Mouse (Mus musculus) granulocyte monocyte progenitor cell, adult 5-6 weeks (primary cell): ENCODE measurements around the gene P2ry14. TPM values are rescaled to one million over a fixed set of nuclear protein-coding genes. Genes with fewer than 3 reads are reported as not detected.
A peak's percentile ranks its signal among the peaks of the same experiment; 100 is the strongest.

Source experiments
- ATAC-seq: replicated peaks from 2 replicates; pipeline ENCODE4 v1.8.0; 2016; ENCODE audit warnings: mild to moderate bottlenecking, moderate TSS enrichment, inconsistent platforms; ENCODE audit not compliant: poor library complexity, severe bottlenecking
- total RNA-seq, 2 experiments: library from RNA; stranded (forward) in 1 of 2; stranded (reverse) in 1 of 2; fragments of 200-712, 200-1000 nt in 1 of 2; fragments of >200 nt in 1 of 2; fragmentation: Nextera tagmentation in 1 of 2; gene quantifications; 2 replicates each; pipeline ENCODE4 v1.2.3; 2014 to 2017

P2ry14 gene
- total RNA-seq (2014; fragmentation: Nextera tagmentation): 7.4 and 8.6 TPM in 2 replicates
- total RNA-seq (2017): 3.6 and 6.3 TPM in 2 replicates

DNA sequence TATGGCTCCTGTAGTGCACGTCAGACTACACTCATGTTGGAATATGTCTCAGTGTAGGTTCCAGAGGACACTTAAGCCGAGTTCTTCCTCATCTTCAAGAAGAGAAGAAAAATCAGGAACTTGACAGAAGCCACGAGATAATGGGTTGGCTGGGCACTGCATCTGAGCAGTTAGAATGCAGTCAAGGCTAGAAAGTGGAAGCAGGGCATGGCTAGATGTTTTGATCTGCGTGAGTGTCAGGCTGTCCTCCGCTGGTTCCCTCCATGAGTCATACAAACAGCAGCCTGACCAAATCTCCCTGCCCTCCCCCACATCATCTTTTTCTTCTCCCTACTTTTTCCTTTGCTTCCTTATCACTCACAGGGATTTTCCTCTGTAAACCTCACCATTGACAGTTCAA lies at the start of gene P2ry14:
TSS of gene P2ry14 (minus strand) at position 195 of the 400 bp plus-strand sequence.
- peak; percentile 84 for ATAC-seq

DNA sequence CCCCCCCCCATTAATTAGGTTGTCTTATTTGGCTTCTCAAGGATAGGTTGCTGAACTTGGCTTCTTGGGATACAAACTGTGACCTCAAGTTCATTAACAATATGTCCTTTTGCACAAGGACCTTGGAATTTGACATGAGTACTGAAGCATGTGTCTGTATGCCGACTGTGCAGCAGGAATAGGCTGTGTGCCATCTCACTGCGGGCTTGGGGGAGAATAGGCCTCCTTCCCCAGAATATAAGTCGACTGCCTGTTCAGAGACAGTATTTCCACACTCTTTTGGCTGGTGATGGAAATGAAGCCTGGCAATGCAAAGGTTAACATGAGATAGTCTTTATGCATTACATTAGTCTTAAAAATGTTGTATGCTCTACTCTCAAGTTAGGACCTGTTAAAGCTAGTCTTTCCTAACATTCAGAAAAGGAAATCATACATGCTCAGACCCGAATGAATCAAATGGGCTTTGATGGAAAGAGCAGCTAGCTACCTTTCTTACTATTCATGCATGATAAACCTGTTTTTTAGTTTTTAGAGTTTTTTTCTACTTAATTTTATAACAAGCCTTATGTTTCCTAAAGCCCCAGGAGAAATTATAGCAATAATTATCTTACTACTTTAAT lies 44.0 kb upstream of the P2ry14 start:
- no peak for ATAC-seq

DNA sequence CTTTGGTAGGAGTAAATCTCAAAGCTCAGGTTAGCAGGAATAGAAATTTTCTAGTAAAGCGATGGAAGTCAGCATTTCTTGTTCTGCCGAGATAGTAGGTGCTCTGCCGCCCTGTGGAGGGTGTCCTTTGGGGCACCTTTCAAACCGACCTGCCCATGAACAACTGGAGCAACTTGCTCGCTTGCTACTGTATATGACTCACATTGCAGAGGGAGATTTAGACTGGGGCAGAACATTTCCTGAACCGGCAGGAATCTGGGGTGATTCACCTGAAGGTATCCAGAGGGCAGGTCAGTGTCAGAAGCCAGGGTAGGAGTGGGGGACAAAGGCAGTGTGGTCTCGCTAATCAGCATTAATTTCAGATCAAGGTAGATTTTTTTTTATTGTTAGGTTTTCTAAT lies 41.5 kb upstream of the P2ry14 start, which contains the start of gene Gpr87:
TSS of gene Gpr87 (minus strand) at position 167 of the 400 bp plus-strand sequence.
- ATAC-seq: no peak

DNA sequence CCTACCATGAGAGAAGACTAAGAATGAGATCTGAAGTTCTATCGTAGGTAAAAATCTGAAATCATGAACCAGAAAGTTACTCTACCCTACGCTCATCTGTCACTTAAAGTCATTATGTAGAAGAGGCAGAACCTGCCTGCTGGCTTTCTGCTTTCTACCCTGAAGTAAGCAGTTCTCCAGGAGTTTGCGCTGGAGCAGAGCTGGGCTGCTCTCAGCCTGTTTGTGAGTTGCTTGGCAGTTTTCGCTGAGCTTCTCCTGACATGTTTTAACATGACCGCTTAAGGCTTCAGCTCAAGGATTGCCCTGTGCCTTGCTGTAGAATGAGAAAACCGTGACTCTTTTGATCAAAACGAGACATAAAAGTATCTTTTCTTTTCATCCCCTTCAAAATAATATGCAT lies 40.7 kb upstream of the P2ry14 start:
- ATAC-seq: no peak

DNA sequence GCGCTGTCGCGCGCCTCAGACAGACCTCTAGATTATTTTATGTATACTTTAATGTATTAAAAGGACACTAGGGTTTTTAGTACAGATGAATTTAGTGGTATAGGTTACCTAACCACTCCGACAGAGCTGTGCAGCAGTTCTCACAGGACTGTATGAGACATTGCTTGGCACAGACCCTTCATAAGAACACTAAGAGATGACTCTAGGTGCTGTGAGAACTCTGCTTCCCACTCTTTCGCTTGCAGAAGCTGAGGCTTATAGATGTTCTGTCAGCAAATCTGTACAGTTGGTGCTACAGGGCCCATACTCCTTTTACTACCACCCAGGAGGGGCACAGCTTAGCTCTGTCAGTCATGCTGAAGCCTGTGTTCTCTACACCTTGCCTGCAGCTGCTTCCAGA lies 38.3 kb upstream of the P2ry14 start:
- no peak for ATAC-seq

DNA sequence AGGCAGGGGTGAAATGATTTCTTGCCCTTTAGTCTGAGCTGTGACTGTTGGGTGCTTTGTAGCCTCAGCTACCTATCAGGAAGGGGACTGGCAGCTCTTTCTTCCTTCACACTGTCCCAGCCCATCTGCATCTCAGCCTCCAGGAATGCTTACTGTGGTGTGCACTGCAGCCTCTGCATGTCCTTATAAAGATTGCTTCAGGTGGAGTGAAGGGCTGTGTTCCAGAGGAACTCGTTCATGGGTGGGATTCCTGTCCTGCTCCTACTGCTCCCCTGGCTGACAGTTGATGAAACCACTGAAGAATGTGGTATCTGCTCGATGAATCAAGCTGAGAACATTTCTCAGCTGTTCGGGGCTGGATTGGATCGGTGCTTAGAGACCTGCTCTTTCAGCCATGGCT lies 33.9 kb upstream of the P2ry14 start:
- ATAC-seq: no peak

DNA sequence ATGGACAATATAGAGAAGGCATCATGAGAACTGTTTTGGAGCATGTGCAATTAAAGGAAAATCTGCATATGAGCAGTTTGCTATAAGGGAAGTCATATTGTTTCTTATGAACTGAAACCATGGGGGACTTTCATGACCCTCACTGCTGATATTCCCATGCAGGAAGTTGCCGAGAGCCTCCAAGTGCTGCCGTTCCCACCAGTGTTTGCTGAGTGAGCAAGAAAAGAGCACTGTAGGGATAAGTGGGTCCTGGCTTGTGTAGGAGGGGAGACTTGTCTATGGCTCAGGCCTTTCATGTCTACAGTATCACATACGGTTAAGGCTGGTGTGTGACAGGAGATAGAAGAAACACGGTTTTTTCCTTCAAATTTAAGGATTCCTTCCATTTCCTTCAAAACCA lies 32.2 kb upstream of the P2ry14 start:
- ATAC-seq: no peak

DNA sequence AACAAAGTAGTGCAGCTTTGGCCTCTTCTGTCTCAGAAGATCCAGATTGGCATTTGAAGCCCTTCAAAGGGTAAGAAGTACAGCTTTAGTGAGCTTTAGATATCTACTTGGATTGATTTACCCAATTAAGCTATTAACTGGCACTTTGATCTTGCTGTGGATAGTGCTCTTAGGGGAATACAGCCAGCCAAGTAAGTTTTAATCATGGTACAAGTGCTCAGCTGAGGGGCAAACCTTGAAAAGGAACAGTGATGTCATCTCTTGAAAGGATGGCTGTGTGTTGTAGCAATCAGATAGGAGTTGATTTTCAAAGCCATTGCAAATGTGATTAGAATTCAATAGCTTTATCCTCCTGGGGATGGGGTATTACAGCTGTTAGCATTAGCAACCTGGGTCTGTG lies 28.7 kb upstream of the P2ry14 start:
- ATAC-seq: no peak

DNA sequence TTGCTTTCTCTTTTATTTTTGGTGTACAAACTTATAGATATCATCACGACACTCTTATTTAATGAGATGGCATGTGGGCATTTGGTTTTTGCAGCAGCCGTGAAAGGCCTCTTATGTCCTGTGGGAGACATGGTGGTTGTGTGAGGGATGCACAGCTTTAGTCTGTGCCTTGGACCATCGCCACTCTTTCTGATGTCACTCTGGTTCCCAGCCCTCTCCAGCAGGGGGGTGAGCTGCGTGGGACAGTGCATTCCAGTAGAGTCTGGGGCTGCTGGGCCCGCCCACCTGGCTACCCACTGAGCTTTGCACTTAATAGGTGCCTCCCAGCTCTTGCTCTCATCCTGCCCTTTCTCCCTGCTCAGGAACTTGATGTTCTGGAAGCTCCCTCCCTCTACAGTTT lies 27.7 kb upstream of the P2ry14 start:
- no peak for ATAC-seq

DNA sequence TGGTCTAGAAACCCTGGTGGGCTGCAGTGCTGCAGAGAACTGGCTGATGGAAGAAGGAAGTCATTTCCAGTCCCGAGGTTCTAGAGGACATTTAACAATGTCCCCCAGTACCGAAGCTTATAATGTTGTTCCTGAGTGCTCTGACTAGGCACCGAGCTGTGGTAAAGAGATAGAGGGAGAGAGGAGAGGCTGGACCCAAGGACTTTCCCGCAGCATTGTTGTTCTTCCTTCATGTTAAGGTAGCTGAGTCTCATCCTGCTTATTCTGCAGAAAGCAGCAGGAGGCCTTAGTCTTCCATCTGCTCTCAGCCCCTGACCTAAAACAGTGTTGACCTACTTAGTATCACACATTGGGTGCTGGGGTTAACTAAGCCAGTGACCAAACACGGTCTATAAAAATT lies 23.5 kb upstream of the P2ry14 start:
- ATAC-seq: no peak

DNA sequence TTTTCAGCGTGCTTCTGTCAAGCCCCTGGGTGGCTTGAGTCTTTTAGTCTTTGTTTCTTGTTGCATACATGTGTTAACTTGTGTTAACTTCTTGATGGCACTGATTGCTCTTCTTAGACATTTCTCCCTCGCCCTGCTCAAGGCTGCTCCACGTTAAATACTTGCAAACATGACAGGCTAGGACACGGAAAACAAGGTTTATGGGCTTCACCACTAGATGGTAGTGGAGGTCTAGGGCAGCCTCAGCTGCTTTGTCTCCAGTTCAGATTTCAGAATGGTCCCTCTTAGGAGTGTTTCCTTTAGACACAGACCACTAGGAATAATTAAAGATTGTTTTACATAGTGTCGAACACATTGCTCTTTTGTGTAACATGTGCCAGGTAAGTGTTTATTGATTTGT lies 21.8 kb upstream of the P2ry14 start:
- ATAC-seq: peak; percentile 82

DNA sequence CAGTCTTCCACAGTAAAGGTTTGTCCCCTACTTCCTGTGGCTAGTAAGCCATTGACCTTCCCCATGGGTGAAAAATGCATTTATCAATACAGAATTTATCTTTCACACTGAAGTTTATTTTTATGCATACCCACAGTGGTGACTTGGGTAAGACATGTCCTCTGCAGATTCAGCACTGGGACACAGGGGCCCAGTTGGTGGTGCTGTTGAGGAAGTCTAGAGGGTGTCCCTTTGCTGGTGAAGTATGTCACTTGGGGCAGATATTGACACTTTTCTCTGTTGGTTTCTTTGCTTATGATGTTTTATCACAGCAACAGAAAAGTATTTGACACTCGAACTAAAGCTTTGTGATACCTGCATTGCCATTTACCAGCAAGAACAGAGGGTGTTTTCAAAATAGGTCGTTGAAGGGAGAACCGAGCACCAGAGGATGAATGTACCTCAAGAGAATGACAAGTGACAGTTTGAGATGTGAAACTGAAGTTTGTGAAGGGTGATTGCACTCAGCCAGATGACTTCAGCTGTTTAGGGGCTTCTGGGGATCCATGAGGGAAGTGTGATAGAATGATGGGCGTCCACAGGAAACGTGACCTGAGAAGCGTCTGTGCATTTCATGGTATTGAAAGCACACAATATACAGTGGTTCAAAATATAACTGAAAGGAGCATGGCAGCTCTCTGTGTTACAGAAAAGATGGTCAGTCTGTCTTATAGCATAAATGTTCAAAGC lies 21.2 kb upstream of the P2ry14 start:
- peak; percentile 65 for ATAC-seq

DNA sequence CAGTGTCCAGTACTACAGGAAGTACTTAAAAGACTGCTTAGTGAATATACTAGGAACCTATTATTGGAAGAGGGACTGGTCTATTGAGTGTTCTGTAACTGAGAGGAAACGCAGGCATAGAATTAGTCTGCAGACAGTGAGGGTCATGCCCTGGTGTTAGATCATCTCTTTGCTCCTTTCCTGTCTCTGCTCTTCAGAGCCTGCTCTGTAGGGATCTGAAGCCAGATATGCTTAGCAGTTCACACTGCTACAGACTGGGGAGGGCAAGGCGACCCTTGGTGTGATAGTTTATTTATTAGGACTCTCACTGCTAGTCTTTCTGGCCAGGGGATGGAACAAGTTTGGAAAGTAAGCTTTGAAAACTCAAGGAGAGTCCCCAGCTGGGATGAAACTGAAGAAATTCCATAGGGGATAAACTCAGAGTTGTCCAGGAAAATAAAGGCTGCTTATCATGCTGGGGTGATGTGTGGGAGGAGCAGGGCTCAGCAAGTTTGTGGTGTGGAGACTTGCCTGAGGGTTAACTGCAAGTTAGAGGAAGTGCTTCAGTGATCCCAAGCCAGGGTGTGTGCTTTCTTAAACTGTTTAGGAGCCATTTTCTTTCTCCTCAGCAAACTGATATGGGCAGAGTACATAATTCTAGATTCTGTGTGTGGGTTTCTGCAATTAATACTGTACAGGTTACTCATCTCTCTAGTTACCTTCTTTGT lies 16.7 kb upstream of the P2ry14 start:
- ATAC-seq: peak; percentile 33

DNA sequence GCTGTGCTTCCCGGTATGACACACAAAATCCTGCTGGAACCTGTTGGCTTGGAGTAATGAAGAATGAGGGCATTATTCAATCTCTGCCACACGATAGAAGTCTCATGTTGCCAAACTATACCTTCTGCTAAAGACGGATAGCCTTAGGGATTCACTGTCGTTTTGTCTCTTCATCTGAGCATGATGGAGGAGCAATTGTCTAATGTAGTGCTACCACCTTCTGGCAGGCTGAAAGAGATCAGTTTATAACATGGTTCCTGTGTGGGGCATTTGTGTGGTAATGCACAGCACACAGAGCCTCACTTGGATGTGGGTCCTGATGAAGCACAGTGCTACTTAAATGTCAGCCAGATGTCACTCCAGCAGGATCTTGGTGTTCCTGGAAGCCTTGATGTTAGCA lies 15.8 kb upstream of the P2ry14 start:
- no peak for ATAC-seq

DNA sequence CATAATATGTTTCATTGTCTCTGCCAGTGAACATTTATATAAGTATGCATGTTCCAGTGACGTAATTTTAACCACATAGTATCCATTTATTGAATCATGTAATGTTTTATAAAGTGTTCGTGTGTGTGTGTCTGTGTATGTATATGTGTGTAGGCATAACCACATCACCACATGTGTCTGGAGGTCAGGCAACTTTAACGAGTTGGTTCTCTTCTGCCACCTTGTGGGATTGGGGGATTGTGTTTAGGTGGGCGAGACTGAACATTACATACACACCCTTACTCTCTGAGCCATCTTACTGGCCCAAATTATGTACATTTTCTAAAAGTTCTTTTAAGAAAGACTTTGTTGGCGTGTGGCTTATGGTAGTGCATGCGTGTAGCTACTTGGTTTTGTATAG lies 15.1 kb upstream of the P2ry14 start:
- ATAC-seq: peak; percentile 79

DNA sequence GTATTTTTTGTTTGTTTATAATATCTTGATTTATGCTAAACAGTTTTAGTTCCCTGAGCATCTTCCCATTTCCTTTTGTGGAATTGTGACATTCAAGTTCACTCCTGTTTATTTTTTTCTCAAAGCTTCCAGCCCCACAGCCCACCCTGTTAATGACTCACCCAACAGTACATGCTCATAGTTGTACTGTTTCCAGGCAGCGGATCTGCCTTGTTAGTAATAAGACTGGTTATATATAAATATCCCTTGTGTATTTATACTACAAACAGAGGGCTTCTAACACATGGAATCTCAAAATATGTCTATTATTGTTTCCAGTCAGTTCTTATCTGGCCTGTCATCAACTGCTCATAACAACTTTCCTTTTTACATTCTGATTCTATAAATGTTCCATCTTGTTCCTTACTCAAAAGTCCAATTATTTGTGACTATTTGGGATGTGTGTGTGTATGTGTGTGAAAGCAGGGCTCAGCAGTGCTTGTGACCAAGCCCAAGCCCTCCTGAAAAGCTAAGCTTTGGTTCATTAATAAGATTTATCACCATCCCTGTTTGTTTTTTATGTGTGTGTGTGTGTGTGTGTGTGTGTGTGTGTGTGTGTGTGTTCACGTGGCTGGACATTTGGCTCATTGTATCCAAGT lies 14.1 kb upstream of the P2ry14 start:
- ATAC-seq: no peak

DNA sequence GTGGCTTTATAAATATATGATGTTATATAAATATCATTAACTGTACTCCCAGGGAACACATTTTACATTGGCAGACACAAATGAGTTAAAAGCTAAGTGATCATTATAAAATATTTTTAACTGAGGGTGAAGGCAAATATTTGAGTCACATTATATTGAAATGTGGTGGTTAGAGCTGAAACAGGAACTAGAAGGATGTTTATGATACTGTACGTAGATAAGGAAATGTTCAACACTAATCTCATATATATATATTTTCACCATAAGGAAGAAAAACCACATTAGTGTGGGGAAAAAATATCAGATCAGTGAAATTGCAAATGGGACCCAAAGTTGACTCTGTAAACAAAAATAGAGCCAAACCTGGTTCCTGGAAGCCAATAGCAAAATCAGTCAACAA lies 7.0 kb upstream of the P2ry14 start:
- peak; percentile 59 for ATAC-seq

DNA sequence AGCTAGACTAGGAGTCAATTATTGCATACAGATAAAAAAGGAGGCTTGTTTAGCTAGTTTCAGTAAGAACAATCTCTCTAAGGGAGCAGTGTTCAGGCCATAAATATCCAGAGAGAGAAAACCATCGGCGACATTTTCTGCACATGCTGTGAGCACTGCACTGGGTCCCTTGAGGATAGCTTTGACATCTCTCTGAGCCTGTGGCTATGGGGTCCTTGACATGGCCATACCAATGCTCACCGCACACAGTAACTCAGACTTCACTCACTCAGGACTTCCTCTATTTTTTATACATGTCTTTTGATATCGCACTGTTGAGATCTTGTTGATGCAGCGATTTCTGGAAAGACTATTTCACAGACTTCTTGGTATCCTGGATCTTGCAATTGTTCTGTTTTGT lies 3.6 kb upstream of the P2ry14 start:
- peak; percentile 36 for ATAC-seq

DNA sequence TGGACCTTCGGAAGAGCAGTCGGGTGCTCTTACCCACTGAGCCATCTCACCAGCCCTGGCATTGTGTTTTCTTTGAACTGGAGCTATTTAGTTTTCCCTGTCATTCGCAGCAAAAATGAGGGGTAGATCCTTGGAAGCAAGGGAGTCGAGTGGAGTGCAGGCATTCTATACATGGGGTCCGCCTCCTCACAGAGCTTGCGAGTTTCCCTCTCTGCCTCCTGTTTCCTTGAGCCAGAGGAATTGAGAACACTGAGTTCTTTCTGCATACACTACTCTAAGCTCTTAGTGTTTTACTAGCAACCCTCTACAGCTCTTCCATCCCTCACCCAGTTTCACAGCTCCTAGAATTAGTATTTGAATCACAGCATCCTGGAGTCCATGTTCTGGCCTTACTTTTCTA lies 2.0 kb upstream of the P2ry14 start:
- no peak for ATAC-seq

DNA sequence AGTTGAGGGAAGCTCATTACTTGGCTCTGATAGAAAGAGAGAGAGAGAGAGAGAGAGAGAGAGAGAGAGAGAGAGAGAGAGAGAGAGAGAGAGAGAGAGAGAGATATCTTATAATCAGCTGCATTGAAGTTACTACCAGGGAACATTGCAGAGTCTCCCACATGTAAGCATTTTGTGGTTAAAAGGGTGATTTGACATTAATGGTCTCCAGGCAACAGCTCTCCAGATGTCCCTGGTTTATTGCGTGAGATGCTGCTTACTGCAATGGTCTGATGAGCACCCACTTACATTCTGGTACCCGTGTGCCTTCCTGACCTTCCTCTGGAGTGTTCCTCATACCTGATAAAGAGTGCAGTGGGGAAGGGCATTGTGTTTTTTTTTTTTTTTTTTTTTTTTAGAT lies 1.5 kb upstream of the P2ry14 start:
- ATAC-seq: peak; percentile 38

DNA sequence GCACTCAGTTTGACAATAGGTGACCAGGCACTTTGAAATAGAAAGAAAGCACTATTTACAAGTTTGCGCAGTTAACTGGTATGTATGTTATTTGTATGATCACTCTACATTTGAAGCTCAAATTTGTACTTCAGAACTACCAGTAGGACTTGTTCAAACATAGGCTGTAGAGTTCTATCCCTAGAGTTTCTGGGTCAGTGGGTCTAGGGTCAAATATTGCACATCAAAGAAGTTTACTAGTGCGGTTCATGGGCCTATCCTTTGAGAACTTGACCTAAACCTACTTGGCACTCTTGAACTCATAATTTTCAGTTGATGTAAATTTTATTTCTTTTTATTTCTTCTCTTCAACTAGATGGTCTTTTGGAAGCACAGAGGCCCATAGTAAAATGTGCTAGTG lies 2.8 kb downstream of the P2ry14 start:
- no peak for ATAC-seq
